Comparison of ENCODE assay signal across 27 mouse cellular contexts in genomic region chr17:81781491-81781890, GRCm38 (mm10). TPM values are rescaled to one million over a fixed set of nuclear protein-coding genes. Genes with fewer than 3 reads are reported as not detected.
DNase-seq lines count a peak whose midpoint lies in the region; ATAC-seq lines count a peak whose summit lies in the region.
"Had no signal": no experiment of that assay in that cellular context is flagged by ENCODE, and none has a peak within 500 bp of the region (broad histone marks: within the 10 kb centered on the region; RNA-seq: fewer than 3 reads in every experiment).

No protein-coding gene starts in this region.

- DNase-seq in heart, adult 11 months, result peak; percentile 87
- DNase-seq in heart, postnatal 25 days (ENCODE audit: low spot score), result no peak
- DNase-seq in heart, adult 8-10 months (ENCODE audit: low spot score), result peak; percentile 53
- DNase-seq in heart, postnatal 10 days, result peak; percentile 72 to 76
- DNase-seq in cerebellum, adult 11 months, result no peak
- DNase-seq in right cerebral cortex, postnatal 14 days, result no peak
- DNase-seq: adrenal gland, adult 8-10 months; cerebellum, adult 9-10 months; cerebellum, postnatal 36 days; embryo, embryonic 11 days; gastrocnemius, postnatal 14 days; kidney, adult 11 months; kidney, postnatal 4 days; liver had no signal

- H3K27me3 ChIP-seq in heart, embryonic 13.5 days (replicated peaks), result no peaks in the 10 kb centered on the region
- H3K27me3 ChIP-seq: CH12.LX; embryonic facial prominence, embryonic 12.5 days; kidney, embryonic 15.5 days; lung, embryonic 15.5 days; neural tube, embryonic 12.5 days had no signal

- H3K4me3 ChIP-seq in heart, embryonic 13.5 days, result no peak overlapping the region
- H3K4me3 ChIP-seq: embryonic facial prominence, embryonic 12.5 days; kidney, embryonic 15.5 days; lung, embryonic 15.5 days; neural tube, embryonic 12.5 days had no signal

- WGBS in heart, embryonic 13.5 days, result 22% methylated on average over 5 of the region's 5 CpGs

- H3K36me3 ChIP-seq in heart, embryonic 13.5 days, result no peaks in the 10 kb centered on the region
- H3K36me3 ChIP-seq: embryonic facial prominence, embryonic 12.5 days; kidney, embryonic 15.5 days; lung, embryonic 15.5 days; neural tube, embryonic 12.5 days had no signal

- peak; percentile 74; the same call in 1 of the 2 replicates for ATAC-seq in heart, embryonic 13.5 days (ENCODE audit: extremely low read depth, insufficient number of reproducible peaks, low FRiP score, low TSS enrichment)
- ATAC-seq in megakaryocyte, adult 5-6 weeks (ENCODE audit: poor library complexity, severe bottlenecking), result no peak
- ATAC-seq: forebrain, embryonic 14.5 days; inflammation-experienced regulatory T-cells, adult 6 months; midbrain, embryonic 16.5 days had no signal

- intact Hi-C loops in heart, postnatal 25 days (cut with DNase I), result loop anchor here (10.0 kb wide), 1 partner anchor 117 kb away; no protein-coding TSS in a partner anchor
- intact Hi-C loops in heart, postnatal 10 days (cut with DNase I), result loop anchor here (2.0 to 10.0 kb wide), 2 partner anchors 41 to 117 kb away; no protein-coding TSS in a partner anchor

- peaks cover 50% of the 10 kb centered on the region for H3K4me1 ChIP-seq in heart, embryonic 13.5 days
- H3K4me1 ChIP-seq: embryonic facial prominence, embryonic 12.5 days; kidney, embryonic 15.5 days; lung, embryonic 15.5 days; neural tube, embryonic 12.5 days had no signal

- H3K27ac ChIP-seq in heart, embryonic 13.5 days (replicated peaks), result peak overlapping the region; percentile 93
- H3K27ac ChIP-seq: embryonic facial prominence, embryonic 12.5 days; hindbrain, embryonic 14.5 days; kidney, embryonic 15.5 days; liver, embryonic 14.5 days; lung, embryonic 15.5 days; neural tube, embryonic 12.5 days had no signal

- H3K9me3 ChIP-seq in heart, embryonic 13.5 days, result no peaks in the 10 kb centered on the region
- H3K9me3 ChIP-seq: embryonic facial prominence, embryonic 12.5 days; kidney, embryonic 15.5 days; lung, embryonic 15.5 days; neural tube, embryonic 12.5 days had no signal

- peak overlapping the region; percentile 46 for H3K4me2 ChIP-seq in heart, embryonic 13.5 days
- H3K4me2 ChIP-seq: embryonic facial prominence, embryonic 12.5 days; hindbrain, embryonic 14.5 days; kidney, embryonic 15.5 days; lung, embryonic 15.5 days; midbrain, embryonic 11.5 days; neural tube, embryonic 12.5 days had no signal

- peak overlapping the region; percentile 63 for H3K9ac ChIP-seq in heart, embryonic 13.5 days
- H3K9ac ChIP-seq: embryonic facial prominence, embryonic 12.5 days; hindbrain, embryonic 14.5 days; kidney, embryonic 15.5 days; liver, embryonic 14.5 days; lung, embryonic 15.5 days; neural tube, embryonic 12.5 days had no signal

RNA-seq across cellular contexts. Expression of gene Slc8a1, which starts 43.3 kb away (rescaled TPM):
- 100 to 1,000 TPM; 449 to 453 TPM for total RNA-seq in heart, postnatal 25 days (2021)
- 100 to 1,000 TPM; 512 to 596 (median 555) TPM for total RNA-seq in heart, adult 8-10 months (2022)
- polyA plus RNA-seq in heart, embryonic 13.5 days (2015; fragmentation: Nextera tagmentation; extraction: Ambion mirVana), result 67.6 and 73.3 TPM in 2 replicates
- total RNA-seq in heart, postnatal 10 days (2021), result 100 to 1,000 TPM; 595 to 645 TPM
- total RNA-seq in megakaryocyte, adult 5-6 weeks (2015), result 19.3 and 23.5 TPM in 2 replicates
- total RNA-seq in megakaryocyte, adult 5-6 weeks (2017), result 24.6 and 30.6 TPM in 2 replicates
- total RNA-seq: CH12.LX had no signal

Comparison
In these comparisons a context has a peak if more than half of its experiments do, and no peak if none do; other contexts are left out.
1. DNase-seq: peak in heart, adult 11 months (single experiment), heart, adult 8-10 months (single experiment) and heart, postnatal 10 days (2 of 2); none in heart, postnatal 25 days (single experiment), cerebellum, adult 11 months (single experiment) and right cerebral cortex, postnatal 14 days (single experiment).
2. RNA of gene Slc8a1, which starts 43.3 kb away (total RNA-seq): 595 to 645 TPM in heart, postnatal 10 days, 512 to 596 TPM in heart, adult 8-10 months and 449 to 453 TPM in heart, postnatal 25 days; 19.3 to 30.6 TPM in megakaryocyte, adult 5-6 weeks; every median in the first group is over 10 times any median in the second.